Mouse (Mus musculus): ENCODE data around the gene Chrd.

Gene Chrd

GRCm38 (mm10) chr16:20732925-20733730, at the start of gene Chrd:
Chrd (plus strand) TSS chr16:20733127.
- DNase-seq (ENCODE audit: low read depth, low spot score) = no peak

GRCm38 (mm10) chr16:20690774-20691173, 42.2 kb upstream of the Chrd start:
- DNase-seq (ENCODE audit: low read depth, low spot score) = no peak

DNA sequence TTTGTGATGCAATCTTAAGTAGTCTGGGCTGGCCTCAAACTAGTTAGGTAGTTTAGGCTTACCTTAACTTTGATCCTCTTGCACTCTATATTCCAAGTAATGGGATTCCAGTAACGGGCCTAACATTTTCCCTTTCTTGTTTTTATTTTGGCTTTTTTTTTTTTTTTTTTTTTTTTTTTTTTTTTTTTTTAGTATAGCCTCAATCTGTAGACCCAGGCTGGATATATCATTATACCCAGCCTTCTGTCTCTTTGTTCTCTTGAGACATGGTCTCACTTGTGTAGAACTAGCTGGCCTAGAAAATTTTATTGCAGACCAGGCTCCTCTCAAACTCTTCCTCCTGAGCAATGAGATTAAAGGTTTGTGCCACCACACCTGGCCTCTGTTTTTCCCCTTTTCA, 41.3 kb upstream of the Chrd start:
- DNase-seq (ENCODE audit: low read depth, low spot score) = no peak

GRCm38 (mm10) chr16:20692241-20692965, 40.5 kb upstream of the Chrd start:
- DNase-seq (ENCODE audit: low read depth, low spot score) = no peak

- peak; percentile 85 for DNase-seq (ENCODE audit: low read depth, low spot score)
These were observed 39.7 kb upstream of the Chrd start, which contains the start of gene Fam131a for GRCm38 (mm10) chr16:20693111-20693701. Fam131a (plus strand) TSS chr16:20693241.

DNA sequence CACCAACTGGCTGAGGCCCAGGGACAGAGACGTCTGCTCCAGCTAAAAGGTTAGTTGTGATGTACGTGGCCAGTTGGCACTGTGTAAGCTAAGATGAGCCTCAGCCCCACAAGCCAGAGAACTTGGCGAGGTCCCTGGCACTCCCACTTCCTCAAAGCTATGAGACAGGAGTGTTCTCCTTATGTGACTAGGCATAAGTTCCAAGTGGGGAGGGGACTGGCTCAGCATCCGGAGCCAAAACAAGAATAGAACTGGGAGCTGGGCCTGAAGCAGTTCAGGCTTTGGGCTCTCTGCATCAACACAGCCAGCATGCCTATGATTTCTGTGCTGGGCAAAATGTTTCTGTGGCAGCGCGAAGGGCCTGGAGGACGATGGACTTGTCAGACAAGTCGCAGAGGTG, 38.1 kb upstream of the Chrd start:
- peak; percentile 52 for DNase-seq (ENCODE audit: low read depth, low spot score)

DNA sequence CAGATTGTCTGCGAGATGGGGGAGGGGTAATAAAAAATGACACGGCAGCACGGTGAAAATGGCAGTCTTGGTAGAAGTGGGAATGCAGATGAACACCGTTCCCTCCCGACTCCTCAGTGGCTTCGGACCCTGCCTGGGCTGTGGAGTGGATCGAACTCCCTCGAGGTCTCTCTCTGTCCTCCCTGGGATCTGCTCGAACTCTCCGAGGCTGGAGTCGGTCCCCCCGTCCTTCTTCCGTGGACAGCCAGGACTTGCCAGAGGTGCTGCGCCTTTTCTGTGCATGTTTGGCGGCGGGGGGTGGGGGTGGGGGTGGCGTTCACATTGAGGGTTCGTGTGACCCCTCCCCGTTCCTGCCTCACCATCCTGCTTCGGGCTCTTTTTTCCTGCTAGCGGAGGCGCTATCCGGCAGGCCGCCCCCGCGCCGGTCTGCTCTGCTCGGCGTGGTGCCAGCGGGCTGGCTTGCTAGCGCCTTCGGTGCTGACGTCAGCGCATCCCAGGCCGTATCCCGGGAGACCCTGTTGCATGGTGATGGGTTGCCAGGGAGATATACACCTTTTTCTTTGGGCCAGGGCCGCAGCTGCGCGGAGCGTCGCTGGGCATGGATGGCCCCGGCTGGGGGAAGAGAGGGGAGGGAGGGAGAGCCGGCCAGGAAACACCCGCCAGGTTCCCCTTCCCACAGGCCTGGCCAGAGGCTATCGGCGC, 37.2 kb upstream of the Chrd start:
- DNase-seq (ENCODE audit: low read depth, low spot score) = peak; percentile 84

DNA sequence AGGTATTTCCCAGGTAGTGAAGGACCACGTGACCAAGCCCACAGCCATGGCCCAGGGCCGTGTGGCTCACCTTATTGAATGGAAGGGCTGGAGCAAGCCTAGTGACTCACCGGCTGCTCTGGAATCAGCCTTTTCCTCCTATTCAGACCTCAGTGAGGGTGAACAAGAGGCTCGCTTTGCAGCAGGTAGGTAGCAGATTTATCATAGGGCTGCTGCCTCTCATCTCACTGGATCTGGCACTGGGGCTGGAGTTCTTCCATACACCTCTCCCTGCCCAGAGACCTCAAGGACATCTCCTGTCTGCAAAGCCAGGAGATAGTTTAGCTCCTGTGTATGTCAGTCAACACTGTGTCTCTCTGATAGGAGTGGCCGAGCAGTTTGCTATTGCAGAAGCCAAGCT, 33.7 kb upstream of the Chrd start:
- no peak for DNase-seq (ENCODE audit: low read depth, low spot score)

GRCm38 (mm10) chr16:20700036-20700435, 32.9 kb upstream of the Chrd start:
- DNase-seq (ENCODE audit: low read depth, low spot score) = no peak

- no peak for DNase-seq (ENCODE audit: low read depth, low spot score)
These were observed 31.6 kb upstream of the Chrd start for GRCm38 (mm10) chr16:20701316-20701715.

- no peak for DNase-seq (ENCODE audit: low read depth, low spot score)
These were observed 31.0 kb upstream of the Chrd start for GRCm38 (mm10) chr16:20701729-20702521.

DNA sequence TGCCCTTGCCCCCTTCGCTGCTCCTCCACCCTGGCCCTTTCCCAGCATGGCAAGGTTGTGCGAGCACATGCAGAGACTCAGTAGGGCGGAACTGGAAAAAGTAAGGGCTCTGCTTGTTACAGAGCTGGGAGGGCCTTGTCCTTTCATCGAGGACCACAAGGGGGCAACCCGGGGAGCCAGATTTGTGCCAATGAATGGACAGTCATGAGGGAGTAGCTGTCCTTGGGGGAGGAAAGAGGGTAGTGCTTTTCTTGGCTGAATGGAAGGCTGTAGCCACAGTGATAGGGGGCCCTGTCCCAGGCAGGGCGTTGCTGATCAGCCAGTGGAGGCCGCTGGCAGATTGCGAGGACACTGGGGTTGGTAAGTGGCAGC, 30.4 kb upstream of the Chrd start:
- no peak for DNase-seq (ENCODE audit: low read depth, low spot score)

DNA sequence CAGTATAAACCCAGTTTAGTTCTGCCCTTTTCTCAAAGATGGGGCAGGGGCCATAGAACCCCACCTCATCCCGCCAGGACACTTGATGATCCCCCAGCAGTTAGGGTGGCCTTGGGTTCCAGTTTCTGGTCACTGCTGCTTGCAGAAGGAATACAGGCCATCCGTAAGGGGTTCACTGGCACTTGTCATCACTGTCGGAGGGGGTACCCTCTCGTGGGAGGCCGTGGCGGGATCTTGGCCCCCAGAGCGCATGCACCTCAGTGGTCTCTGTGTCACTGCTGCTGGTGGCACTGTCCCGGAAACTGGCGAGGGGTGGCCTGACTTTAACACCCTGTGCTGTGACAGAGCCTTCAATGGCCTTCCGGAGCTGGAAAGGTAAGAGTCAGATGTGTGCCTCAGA, 29.9 kb upstream of the Chrd start:
- DNase-seq (ENCODE audit: low read depth, low spot score) = no peak

DNA sequence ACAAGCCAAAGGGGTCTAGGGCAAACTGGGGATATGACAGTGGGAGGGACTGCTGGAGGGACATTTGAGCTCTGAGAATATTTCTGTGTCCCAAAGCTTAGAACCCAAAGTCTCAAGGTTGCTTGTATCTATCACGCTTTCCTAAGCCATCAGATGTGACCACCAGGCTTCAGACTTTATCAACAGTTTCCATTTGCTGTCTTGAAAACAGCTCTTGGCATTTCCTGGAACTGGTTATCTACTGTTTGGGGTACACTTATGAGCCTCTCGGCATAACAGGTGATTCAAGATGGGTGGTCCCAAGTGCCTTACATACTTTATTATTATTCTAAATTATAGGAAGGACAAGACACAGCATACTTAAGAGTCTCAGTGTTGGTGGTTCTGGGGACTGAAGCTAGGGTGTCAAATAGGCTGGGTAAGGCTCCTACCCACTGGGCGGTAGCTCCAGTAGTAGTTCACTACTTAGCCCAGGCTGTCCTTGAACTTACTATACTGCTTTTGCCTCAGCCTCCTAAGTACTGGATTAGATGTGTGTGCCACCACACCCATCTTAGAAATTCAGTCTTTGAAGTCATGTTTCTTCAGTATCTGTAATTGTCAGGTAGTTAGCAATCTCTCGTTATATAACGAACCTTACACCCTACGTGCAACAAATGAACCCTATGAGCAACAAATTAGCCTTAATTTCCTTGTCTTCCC, 29.1 kb upstream of the Chrd start:
- no peak for DNase-seq (ENCODE audit: low read depth, low spot score)

DNA sequence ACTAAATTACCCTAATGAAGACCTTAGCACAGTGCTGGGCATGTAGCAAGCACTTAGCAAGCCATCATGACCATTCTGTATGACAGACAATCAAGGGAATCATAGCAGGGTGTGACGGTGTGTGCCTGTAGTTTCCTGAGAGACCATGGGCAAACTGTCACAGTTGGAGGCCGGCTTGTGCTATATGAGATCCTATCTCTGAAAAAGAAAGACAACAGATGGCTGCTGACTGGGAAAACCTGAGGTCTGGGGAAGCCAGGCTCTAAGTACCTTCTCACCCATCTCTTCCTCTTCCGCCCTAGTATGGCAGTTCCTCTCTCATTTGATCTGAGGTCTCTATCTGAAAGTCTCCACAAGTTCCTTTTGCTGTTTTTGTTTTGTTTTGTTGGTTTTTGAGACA, 27.1 kb upstream of the Chrd start:
- no peak for DNase-seq (ENCODE audit: low read depth, low spot score)

DNA sequence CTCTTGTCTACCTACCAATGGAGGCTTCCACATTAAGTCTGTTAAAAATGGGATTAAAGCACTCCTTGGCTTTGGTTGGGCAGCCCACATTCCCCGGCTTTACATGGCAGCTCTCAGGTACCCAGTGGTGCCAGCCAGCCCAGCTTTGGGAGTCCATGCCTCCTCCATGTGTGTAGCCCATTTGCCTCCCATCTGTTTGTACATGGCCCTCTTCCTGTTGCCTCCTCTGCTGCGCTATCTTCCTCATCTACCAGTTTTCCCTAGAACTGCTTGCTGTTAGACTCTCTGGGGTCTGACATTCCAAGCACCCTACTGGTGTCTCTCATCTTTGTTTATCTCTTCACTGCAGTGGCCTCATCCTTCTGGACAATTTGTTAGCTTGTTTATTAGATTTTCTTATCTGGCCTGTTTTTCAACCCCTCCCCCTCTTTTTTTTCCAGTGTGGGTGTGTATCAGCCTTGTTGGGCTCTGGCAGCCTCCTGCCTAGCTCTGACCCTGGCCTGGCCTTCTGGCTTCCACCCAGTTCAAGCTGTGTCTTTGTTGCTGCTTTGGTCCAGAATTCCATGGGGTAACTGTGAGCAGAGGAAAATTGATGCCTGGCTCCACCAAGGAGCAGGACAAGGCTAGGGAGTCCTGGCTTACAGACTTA, 26.4 kb upstream of the Chrd start:
- no peak for DNase-seq (ENCODE audit: low read depth, low spot score)

DNA sequence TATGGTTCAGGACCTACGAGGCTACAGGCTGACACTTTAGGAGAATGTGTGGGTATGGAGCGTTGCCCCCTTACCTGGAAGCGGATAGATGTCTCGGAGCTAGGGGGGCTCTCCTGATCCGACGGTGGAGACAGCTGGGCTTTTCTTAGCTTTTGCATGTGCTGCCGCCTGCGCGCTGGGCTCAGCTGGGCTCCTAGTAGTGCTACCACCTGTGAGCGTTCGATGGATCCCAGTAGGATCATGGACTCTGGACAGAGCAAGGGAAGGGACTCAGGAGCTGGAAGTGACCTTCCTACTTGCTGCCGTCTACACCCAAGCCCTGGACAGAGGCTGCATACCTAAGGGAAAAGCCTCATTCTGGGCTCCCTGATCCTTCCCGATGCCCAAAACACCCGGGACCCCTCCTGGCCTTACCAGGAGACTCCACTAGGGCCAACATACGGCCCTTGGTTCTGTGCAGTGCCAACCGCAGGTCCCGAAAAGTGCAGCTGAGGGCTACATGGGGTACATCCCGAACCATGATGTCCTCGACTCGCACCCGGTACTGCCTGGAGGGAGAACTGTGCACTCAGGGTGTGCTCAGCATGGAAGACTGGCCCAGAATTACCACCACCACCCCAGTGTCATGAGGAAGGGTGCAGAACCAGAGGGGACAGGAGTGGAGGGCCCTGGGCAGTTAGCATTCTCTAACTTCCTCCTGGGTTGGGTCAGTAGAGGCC, 24.5 kb upstream of the Chrd start:
- DNase-seq (ENCODE audit: low read depth, low spot score) = no peak

GRCm38 (mm10) chr16:20708939-20709734, 23.8 kb upstream of the Chrd start:
- DNase-seq (ENCODE audit: low read depth, low spot score) = no peak

GRCm38 (mm10) chr16:20710370-20710769, 22.6 kb upstream of the Chrd start:
- DNase-seq (ENCODE audit: low read depth, low spot score) = no peak

Data from brain, embryonic 18.5 days (tissue).